In the genomic region with DNA sequence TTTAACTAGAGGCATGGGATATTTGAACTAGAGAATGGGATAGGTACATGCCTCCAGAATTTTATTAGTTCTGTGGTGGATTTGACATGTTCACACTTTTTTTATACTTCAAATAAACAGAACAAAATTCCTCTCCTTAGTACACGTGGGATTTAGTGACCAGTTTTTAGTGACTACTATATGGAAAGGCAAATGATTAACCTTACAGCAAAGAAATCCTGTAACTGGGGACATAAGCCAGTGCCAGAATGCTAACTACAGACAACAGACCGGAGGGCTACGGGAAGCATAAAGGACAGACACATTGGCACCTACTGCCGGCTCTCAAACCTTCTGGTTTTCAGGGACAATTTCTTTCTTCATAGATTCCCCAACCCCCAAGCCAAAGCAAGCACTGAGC, we compare ENCODE assay signal across 20 mouse cellular contexts.
DNase-seq lines count a peak whose midpoint lies in the region; ATAC-seq and TF ChIP-seq lines count a peak whose summit lies in the region.
"Had no signal": no experiment of that assay in that cellular context is flagged by ENCODE, and none has a peak within 500 bp of the region (broad histone marks: within the 10 kb centered on the region; RNA-seq: fewer than 3 reads in every experiment).

No protein-coding gene starts in this region.

- H3K4me3 ChIP-seq in kidney, embryonic 16.5 days (ENCODE audit: low read length), result no peak overlapping the region
- H3K4me3 ChIP-seq in liver, embryonic 13.5 days (replicated peaks), result no peak overlapping the region
- H3K4me3 ChIP-seq in liver, embryonic 14.5 days (ENCODE audit: insufficient read depth in 1 of 2, low read depth in 2 of 2, low read length in 2 of 2), result no peak overlapping the region
- no peak overlapping the region for H3K4me3 ChIP-seq in thymus, adult 2 months (ENCODE audit: control insufficient read depth, insufficient read depth, low read length)
- H3K4me3 ChIP-seq: embryonic facial prominence, embryonic 15.5 days; erythroblast, embryonic 14.5 days; forebrain, embryonic 10.5 days; heart, embryonic 13.5 days; hindbrain, embryonic 12.5 days had no signal

- no peaks in the 10 kb centered on the region for H3K4me1 ChIP-seq in kidney, embryonic 16.5 days (ENCODE audit: insufficient read depth, low read length)
- 0 out of 2 replicates have a peak, but pooled peaks cover 4% of the 10 kb centered on the region for H3K4me1 ChIP-seq in liver, embryonic 13.5 days (replicated peaks)
- H3K4me1 ChIP-seq in liver, embryonic 14.5 days (replicated peaks; ENCODE audit: control insufficient read depth in 2 of 2, insufficient read depth in 2 of 2, low read length in 1 of 2), result peaks cover 0 to 6% of the 10 kb centered on the region in 2 experiments; a peak in 2 of 4 replicates
- no peaks in the 10 kb centered on the region for H3K4me1 ChIP-seq in thymus, adult 2 months (replicated peaks; ENCODE audit: control insufficient read depth, insufficient read depth, low read length)
- H3K4me1 ChIP-seq: embryonic facial prominence, embryonic 15.5 days; hindbrain, embryonic 12.5 days had no signal

- no peak for TF ChIP-seq CTCF in liver, embryonic 14.5 days (IDR thresholded peaks at IDR 0.05; ENCODE audit: low read depth)
- no peak for TF ChIP-seq CTCF in thymus, adult 2 months (IDR thresholded peaks at IDR 0.05; ENCODE audit: borderline replicate concordance, control insufficient read depth, extremely low read depth, insufficient read depth, low read length, poor library complexity)

- 59% methylated on average over 4 of the region's 4 CpGs for WGBS in kidney, embryonic 16.5 days
- 60% methylated on average over 4 of the region's 4 CpGs for WGBS in liver, embryonic 13.5 days (ENCODE audit: insufficient replicate concordance)
- WGBS in liver, embryonic 14.5 days (ENCODE audit: insufficient replicate concordance), result 50% methylated on average over 4 of the region's 4 CpGs
- 92% methylated on average over 4 of the region's 4 CpGs for WGBS in thymus, adult 2 months

- 0 out of 2 replicates have a peak, but pooled peaks have one; percentile 42 for ATAC-seq in kidney, embryonic 16.5 days (ENCODE audit: low FRiP score, low TSS enrichment)
- ATAC-seq in liver, embryonic 13.5 days (ENCODE audit: low read depth), result peak; percentile 36
- ATAC-seq in liver, embryonic 14.5 days (ENCODE audit: insufficient read depth), result peak; percentile 53; the same call in 1 of the 2 replicates
- ATAC-seq: forebrain, embryonic 14.5 days had no signal

- H3K9me3 ChIP-seq in kidney, embryonic 16.5 days (ENCODE audit: low read length), result no peaks in the 10 kb centered on the region
- H3K9me3 ChIP-seq in liver, embryonic 13.5 days (replicated peaks), result no peaks in the 10 kb centered on the region
- no peaks in the 10 kb centered on the region for H3K9me3 ChIP-seq in liver, embryonic 14.5 days (ENCODE audit: control insufficient read depth, low read length)
- H3K9me3 ChIP-seq: embryonic facial prominence, embryonic 15.5 days; forebrain, embryonic 10.5 days; heart, embryonic 13.5 days; hindbrain, embryonic 12.5 days had no signal

- no peak overlapping the region for H3K9ac ChIP-seq in kidney, embryonic 16.5 days (replicated peaks; ENCODE audit: low read length)
- H3K9ac ChIP-seq in liver, embryonic 13.5 days, result no peak overlapping the region
- no peak overlapping the region for H3K9ac ChIP-seq in liver, embryonic 14.5 days (replicated peaks)
- H3K9ac ChIP-seq: embryonic facial prominence, embryonic 15.5 days; heart, embryonic 13.5 days; hindbrain, embryonic 12.5 days had no signal

- no peak overlapping the region for H3K27ac ChIP-seq in kidney, embryonic 16.5 days (ENCODE audit: low read length)
- H3K27ac ChIP-seq in liver, embryonic 13.5 days, result no peak overlapping the region
- no peak overlapping the region for H3K27ac ChIP-seq in liver, embryonic 14.5 days
- no peak overlapping the region for H3K27ac ChIP-seq in thymus, adult 2 months (ENCODE audit: control insufficient read depth, insufficient read depth, low read length)
- H3K27ac ChIP-seq: embryonic facial prominence, embryonic 15.5 days; forebrain, embryonic 10.5 days; heart, embryonic 13.5 days; hindbrain, embryonic 12.5 days had no signal

- no peak for TF ChIP-seq EP300 in liver, embryonic 14.5 days (IDR thresholded peaks at IDR 0.05; ENCODE audit: low read depth)

- no peaks in the 10 kb centered on the region for H3K27me3 ChIP-seq in kidney, embryonic 16.5 days (ENCODE audit: insufficient read depth, low read length)
- H3K27me3 ChIP-seq in liver, embryonic 13.5 days, result no peaks in the 10 kb centered on the region
- no peaks in the 10 kb centered on the region for H3K27me3 ChIP-seq in liver, embryonic 14.5 days (ENCODE audit: control insufficient read depth, insufficient read depth, low read length)
- H3K27me3 ChIP-seq in thymus, adult 2 months (ENCODE audit: control insufficient read depth, insufficient read depth, low read length), result no peaks in the 10 kb centered on the region
- H3K27me3 ChIP-seq: embryonic facial prominence, embryonic 15.5 days; heart, embryonic 13.5 days; hindbrain, embryonic 12.5 days had no signal

- no peak for TF ChIP-seq POLR2A in thymus, adult 2 months (IDR thresholded peaks at IDR 0.05; ENCODE audit: control insufficient read depth, extremely low read depth, insufficient read depth, low read length, poor library complexity)

- DNase-seq in kidney, adult 11 months, result no peak
- no peak for DNase-seq in liver, embryonic 13.5 days
- no peak for DNase-seq in liver, embryonic 14.5 days (ENCODE audit: low read depth in 3 of 3, low spot score in 3 of 3)
- DNase-seq in yolk sac, embryonic 10.5 days (ENCODE audit: low spot score), result peak; percentile 18
- DNase-seq in thymus, adult 2 months, result no peak
- DNase-seq: adrenal gland, adult 2 months; adrenal gland, postnatal 25 days; cerebellum, adult 2 months; cerebellum, postnatal 10 days; embryo, embryonic 11 days; gastrocnemius, postnatal 36 days; heart, adult 11 months; heart, postnatal 4 days had no signal

- no peak overlapping the region for H3K4me2 ChIP-seq in kidney, embryonic 16.5 days (replicated peaks; ENCODE audit: low read depth, low read length)
- no peak overlapping the region for H3K4me2 ChIP-seq in liver, embryonic 13.5 days
- H3K4me2 ChIP-seq in liver, embryonic 14.5 days (ENCODE audit: low read depth), result no peak overlapping the region; the same call in 1 of the 2 replicates
- H3K4me2 ChIP-seq: embryonic facial prominence, embryonic 15.5 days; heart, embryonic 13.5 days; hindbrain, embryonic 12.5 days had no signal

- no peaks in the 10 kb centered on the region for H3K36me3 ChIP-seq in kidney, embryonic 16.5 days (ENCODE audit: insufficient read depth, low read length)
- H3K36me3 ChIP-seq in liver, embryonic 13.5 days, result no peaks in the 10 kb centered on the region
- no peaks in the 10 kb centered on the region for H3K36me3 ChIP-seq in liver, embryonic 14.5 days (replicated peaks; ENCODE audit: control insufficient read depth, insufficient read depth, low read depth)
- H3K36me3 ChIP-seq in thymus, adult 2 months (ENCODE audit: control insufficient read depth, insufficient read depth, low read length), result no peaks in the 10 kb centered on the region
- H3K36me3 ChIP-seq: embryonic facial prominence, embryonic 15.5 days; forebrain, embryonic 10.5 days; heart, embryonic 13.5 days; hindbrain, embryonic 12.5 days had no signal
